Mouse (Mus musculus) monocyte, adult 2 months (primary cell): ENCODE results near the gene Ccdc90b.
A peak's percentile ranks its signal among the peaks of the same experiment; 100 is the strongest.

Source experiments
- DNase-seq, 2 experiments: peaks; one replicate each; pipeline ENCODE4 v3.0.0; 2022; ENCODE audit warnings: low spot score in 2 of 2, low read depth in 1 of 2

The Ccdc90b gene

GRCm38 (mm10) chr7:92560986-92561876, at the start of gene Ccdc90b:
Gene Ccdc90b (plus strand): TSS chr7:92561149.
- DNase-seq = peak; percentile 54 to 69

GRCm38 (mm10) chr7:92520397-92520796, 40.6 kb upstream of the Ccdc90b start:
- DNase-seq = no peak

- DNase-seq = no peak
These were observed 40.1 kb upstream of the Ccdc90b start for GRCm38 (mm10) chr7:92520820-92521219.

GRCm38 (mm10) chr7:92529245-92529644, 31.7 kb upstream of the Ccdc90b start:
- DNase-seq = no peak

DNA sequence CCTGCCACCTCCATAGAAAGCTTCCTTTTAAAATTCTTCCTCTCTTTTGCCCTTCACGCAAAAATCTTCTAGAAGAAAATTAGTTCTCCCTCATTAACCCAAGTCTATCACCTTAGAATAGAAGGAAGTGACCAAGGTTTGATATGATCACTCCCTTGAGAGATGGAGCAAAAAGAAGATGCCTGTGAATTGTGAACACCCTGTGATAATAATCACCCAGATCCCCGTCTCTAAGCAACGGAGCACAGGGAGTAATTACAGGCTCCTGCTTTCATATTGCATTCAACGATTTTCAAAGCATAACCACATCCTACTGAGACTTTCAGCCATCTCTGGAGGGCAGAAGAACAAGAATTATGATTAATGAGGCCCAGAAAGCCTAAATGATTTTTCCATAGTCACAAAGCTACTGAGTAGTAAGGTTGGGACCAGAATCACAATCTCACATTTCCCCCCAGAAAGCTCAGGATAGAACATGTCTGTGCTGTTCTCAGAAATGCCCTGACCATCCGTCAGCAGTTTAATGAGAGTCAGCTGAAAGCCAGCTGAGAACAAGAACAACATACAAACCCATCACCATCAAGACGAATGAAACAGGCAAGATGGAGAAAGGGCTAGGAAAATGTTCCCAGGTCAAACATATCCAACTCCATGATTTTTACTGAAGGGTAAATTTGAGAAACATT, 28.5 kb upstream of the Ccdc90b start:
- DNase-seq = no peak

GRCm38 (mm10) chr7:92546763-92547162, 14.2 kb upstream of the Ccdc90b start:
- DNase-seq = no peak

DNA sequence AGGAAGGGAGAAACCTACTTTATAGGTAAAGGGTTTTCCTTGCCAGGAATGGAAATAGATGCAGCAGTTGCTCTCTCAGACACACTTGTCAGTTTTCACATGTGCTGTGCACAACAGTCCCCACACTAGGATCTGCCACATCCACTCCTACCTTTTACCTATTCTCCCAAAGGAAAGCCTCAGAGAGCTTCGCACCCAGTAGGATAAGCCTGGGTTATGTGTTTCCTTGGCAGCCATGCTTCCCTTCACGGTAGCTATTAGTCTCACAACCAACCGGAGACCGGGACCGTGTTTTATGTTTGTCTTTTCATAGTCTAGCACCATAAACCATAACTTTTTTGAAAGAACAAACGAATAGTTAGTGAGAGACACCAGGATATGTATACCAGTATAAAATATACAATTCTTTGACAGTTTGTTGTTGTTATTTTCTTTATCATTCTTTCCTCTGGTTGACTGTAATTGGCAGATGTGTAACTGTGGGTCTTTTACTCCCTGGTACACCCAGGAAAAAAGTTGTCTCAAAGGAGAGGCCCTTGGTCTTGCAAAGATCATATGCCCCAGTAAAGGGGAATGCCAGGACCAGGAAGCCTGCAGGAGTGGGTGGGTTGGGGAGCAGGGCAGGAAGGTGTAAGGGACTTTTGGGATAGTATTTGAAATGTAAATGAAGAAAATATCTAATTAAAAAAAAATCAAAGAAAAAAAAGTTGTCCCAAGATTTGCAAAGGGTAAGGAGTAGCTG, 10.5 kb upstream of the Ccdc90b start:
- no peak for DNase-seq

DNA sequence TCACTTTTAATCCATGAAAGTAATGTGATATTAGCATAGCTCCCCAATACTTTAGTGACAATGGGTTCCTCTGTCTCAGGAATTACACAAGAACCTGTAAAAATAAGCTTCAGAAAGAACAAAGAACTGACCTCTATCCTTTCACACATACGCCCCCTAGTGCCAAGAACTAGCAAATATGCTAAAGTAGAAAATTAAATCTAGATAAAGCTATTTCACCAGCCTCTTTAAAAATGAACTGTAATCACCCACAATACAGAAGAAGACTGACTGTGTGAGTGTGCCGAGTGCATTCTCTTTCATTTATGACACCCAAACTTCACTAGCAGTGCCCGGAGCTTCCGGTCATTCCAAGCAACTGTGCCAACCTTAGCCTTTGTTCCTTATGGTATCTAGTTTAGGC, 10.0 kb upstream of the Ccdc90b start:
- DNase-seq = no peak

DNA sequence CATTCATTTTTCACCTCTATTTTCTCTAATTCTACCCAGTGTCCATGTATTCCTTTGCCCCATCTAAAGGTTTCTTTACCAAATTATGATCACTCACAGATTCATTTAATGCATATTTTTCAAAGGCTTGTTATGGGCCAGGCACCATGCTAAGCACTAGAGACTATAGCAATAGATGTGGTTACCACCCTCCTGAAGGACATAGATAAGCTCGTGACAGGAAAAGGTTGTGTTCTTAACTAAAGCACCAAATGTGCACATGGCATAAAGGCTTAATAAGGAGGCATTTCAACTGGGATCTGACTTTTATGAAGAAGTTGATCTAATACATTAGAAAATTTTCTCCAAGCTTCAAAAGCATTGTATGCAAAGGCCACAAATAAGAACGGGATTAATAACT, 2.2 kb upstream of the Ccdc90b start:
- no peak for DNase-seq

- no peak for DNase-seq
These were observed 5.8 kb downstream of the Ccdc90b start for GRCm38 (mm10) chr7:92566775-92567174.

DNA sequence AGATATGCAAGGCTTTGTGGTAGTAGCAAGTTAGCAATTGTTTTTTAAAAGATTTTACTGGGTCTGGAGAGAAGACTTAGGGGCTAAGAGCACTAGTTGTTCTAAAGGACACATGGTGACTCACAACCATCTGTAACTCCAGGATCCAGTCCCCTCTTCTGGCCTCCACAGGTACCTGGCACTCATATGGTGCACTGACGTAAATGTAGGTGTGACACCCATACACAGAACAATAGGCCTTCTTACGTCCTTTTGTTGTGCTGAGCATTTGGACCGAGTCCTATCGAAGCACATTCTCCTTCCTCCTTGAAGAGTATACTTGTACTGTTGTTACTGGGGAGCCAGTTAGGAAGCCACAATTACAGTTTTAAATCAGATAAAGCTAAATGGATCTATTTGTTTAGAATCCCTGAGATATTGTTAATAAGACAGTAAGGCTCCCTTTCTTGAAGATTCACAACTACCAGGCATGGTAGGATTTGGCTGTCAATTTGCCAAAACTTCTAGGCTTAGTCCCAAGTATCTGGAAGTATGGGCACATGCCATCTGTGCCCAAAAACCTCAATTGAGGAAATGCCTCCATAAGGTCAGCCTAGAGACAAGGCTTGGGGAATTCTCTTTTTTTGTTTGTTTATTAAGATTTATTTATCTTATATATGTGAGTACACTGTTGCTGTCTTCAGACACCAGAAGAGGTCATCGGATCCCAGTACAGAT, 19.7 kb downstream of the Ccdc90b start:
- no peak for DNase-seq

GRCm38 (mm10) chr7:92583567-92583966, 22.6 kb downstream of the Ccdc90b start:
- DNase-seq = no peak

- no peak for DNase-seq
These were observed 29.0 kb downstream of the Ccdc90b start for GRCm38 (mm10) chr7:92589986-92590385.

- no peak for DNase-seq
These were observed 29.9 kb downstream of the Ccdc90b start for GRCm38 (mm10) chr7:92590842-92591241.

DNA sequence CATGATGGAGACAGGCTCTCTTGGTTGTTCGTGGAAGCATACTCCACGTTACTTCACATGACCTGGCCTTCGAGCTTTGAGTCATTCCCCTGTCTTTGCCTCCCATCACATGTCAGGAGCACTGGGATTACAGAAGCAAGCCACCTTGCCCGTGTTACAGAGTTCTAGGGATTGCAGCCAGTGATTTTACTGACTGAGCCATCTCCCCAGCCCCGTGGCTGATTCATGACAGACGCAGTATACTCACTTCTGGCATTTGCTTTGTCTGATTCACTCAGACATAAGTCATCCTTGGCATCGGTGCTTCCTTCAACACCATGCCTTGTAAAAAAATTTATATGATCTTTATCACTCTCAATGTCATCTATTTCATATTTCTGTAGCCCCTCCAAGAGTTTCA, 44.0 kb downstream of the Ccdc90b start:
- DNase-seq = no peak

DNA sequence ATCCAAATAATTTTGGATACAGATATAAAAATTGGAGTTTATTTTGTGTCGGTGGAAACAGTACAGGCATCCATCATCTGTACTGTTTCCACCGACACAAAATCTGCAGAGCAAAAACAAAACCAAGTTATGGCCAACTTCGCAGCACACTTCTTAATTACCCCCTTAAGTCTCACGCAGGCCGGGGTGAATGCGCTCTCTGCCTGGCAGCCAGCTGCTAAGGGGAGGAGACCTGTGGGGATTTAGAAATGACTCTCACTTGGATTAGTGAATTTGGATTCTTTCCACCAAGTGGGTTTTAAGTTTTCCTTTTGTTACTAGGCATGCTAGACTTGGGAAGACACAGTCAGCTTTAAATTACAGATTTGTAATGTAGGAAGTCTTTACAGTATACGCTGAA, 49.9 kb downstream of the Ccdc90b start:
- no peak for DNase-seq

DNA sequence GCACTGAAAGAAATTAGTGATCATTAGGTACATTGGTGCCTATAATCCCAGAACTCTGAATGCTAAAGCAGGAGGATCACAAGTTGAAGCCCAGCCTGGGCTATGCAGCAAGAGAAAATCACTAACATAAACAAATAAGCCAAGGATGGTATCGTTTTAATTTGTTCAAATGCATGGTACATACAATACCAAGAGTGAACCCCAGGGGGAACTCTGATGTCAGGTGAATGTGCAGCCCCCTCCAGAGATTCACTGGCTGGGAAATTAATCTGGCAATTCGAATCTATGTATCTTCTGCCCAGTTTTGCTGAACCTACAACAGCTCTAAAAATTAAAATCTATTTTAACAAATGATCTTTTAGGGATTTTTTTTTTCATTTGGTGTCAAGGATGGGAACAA, 63.5 kb downstream of the Ccdc90b start:
- no peak for DNase-seq

- DNase-seq = no peak
These were observed 69.2 kb downstream of the Ccdc90b start for GRCm38 (mm10) chr7:92630167-92630566.
